Mouse (Mus musculus) hindbrain, embryonic 16.5 days (tissue): ENCODE results near the gene Nrxn3. TPM values are rescaled to one million over a fixed set of nuclear protein-coding genes. Genes with fewer than 3 reads are reported as not detected.

Experiments
- ATAC-seq: fragments of 200-750 bp; cut with Nextera tagmentation; 2 replicates; pipeline ENCODE4 v1.8.0; 2017; ENCODE audit warnings: moderate TSS enrichment, moderate library complexity
- H3K27ac ChIP-seq: fragments of 300-500 bp; sonication (generic); 2 replicates; pipeline ENCODE4 v1.5.1; 2014; ENCODE audit warnings: low read depth, mild to moderate bottlenecking, control low read depth, low read length, moderate library complexity
- H3K27me3 ChIP-seq: fragments of 300-500 bp; sonication (generic); replicated peaks from 2 replicates; pipeline ENCODE4 v1.6.1; 2014; ENCODE audit warnings: low read length; ENCODE audit not compliant: control insufficient read depth, insufficient read depth
- H3K36me3 ChIP-seq: fragments of 300-500 bp; sonication (generic); 2 replicates; pipeline ENCODE4 v1.6.1; 2014; ENCODE audit warnings: mild to moderate bottlenecking, low read length, moderate library complexity, mixed read lengths; ENCODE audit not compliant: control insufficient read depth, insufficient read depth
- H3K4me1 ChIP-seq: fragments of 300-500 bp; sonication (generic); 2 replicates; pipeline ENCODE4 v1.6.1; 2014; ENCODE audit warnings: low read depth, low read length; ENCODE audit not compliant: control insufficient read depth, insufficient read depth
- H3K4me2 ChIP-seq: fragments of 300-500 bp; sonication (generic); 2 replicates; pipeline ENCODE4 v1.6.1; 2014; ENCODE audit warnings: mild to moderate bottlenecking, low read length, control low read depth, moderate library complexity
- H3K4me3 ChIP-seq: fragments of 300-500 bp; sonication (generic); 2 replicates; pipeline ENCODE4 v1.5.1; 2014; ENCODE audit warnings: mild to moderate bottlenecking, low read length, control low read depth, moderate library complexity
- H3K9ac ChIP-seq: fragments of 300-500 bp; sonication (generic); 2 replicates; pipeline ENCODE4 v1.6.1; 2014; ENCODE audit warnings: low read depth, mild to moderate bottlenecking, control low read depth, low read length, moderate library complexity
- H3K9me3 ChIP-seq: fragments of 300-500 bp; sonication (generic); 2 replicates; pipeline ENCODE4 v1.6.1; 2014; ENCODE audit warnings: mild to moderate bottlenecking, low read length, moderate library complexity; ENCODE audit not compliant: control insufficient read depth
- WGBS: fragments of 180-500 bp; shearing (Covaris S2); extraction: QIAGEN DNeasy Blood & Tissue Kit; methylation state at CpG from one replicate; pipeline ENCODE4 v1.1.7; 2014; 5-methylcytosine and 5-hydroxymethylcytosine counted together
- polyA plus RNA-seq: library from polyadenylated mRNA; unstranded; fragments of >200 nt; fragmentation: Nextera tagmentation; extraction: Ambion mirVana; gene quantifications from 2 replicates; pipeline ENCODE4 v1.2.1, GENCODE M21; 2015

Nrxn3 gene
- polyA plus RNA-seq, 1 experiment from 2014 or later: 99.6 TPM

- H3K4me1 ChIP-seq: no peaks in the 10 kb centered on the region
- H3K27me3 ChIP-seq: no peaks in the 10 kb centered on the region
- H3K27ac ChIP-seq: no peak overlapping the region
- 88% methylated on average over 8 of the region's 8 CpGs for WGBS
- ATAC-seq: no peak
- no peak overlapping the region for H3K9ac ChIP-seq
- H3K9me3 ChIP-seq: no peaks in the 10 kb centered on the region
- no peaks in the 10 kb centered on the region for H3K36me3 ChIP-seq
- H3K4me3 ChIP-seq: no peak overlapping the region
- no peak overlapping the region for H3K4me2 ChIP-seq
These were observed 371.3 kb downstream of the Nrxn3 start for GRCm38 (mm10) chr12:89093806-89094479.

DNA sequence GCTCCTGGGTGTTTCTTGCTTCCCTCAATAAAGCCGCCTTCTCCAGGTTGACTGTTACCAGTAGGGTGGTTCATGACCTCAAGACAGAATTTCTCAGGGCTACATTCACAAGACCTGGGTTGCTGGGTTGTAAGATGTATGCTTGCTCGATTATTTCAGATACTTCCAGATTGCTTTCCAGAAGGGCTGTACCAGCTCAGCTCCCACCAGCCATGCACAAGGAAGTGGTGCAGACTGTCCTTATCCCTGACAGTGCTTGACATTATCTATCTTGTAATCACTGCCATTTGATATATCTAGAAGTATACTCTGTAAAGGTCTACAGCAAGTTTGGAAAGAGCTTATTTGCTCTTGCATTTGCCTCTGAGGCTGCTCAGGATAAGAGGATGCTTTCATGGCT, 374.9 kb downstream of the Nrxn3 start:
- WGBS: 89% methylated on average over 2 of the region's 2 CpGs

DNA sequence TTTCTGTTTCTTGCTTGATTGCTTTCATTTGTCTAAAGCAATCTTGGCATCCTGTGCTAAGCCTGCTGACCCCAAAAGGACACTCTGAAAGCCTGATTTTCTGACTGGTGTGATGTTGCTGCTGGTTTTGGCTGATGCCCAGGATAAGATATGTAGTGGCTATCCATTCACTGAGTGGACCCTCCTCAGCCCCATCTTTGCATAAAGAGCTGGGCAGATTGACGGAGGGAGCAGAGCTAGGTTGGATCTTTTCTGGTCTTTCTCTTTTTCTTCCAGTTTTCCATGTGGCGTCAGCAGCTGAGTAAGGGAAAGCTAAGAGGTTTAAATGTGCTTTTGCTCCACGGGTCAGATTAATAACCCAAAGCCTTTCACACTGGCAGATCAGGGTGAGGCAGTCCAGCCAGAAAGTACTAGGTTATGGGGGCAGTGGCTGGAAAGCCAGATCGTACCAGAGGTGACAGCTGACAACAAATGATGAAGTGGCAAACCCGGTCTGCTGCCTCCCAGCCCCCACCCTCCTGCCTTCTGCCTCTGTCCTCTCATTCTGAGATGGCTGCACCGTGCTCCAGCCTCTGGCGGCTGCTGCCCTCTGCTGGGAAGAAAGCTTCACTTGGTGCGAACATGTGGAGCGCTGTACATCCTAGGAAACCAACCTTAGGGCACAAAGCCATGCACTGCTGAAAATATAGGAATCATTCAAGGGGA, 383.5 kb downstream of the Nrxn3 start:
- Histone ChIP-seq H3K4me2 (peak overlapping the region; percentile 51), H3K9ac (peak overlapping the region; percentile 59; the same call in 1 of the 2 replicates), H3K27me3 (no peaks in the 10 kb centered on the region), H3K4me3 (peak overlapping the region; percentile 24; the same call in 1 of the 2 replicates), H3K27ac (peak overlapping the region; percentile 66), H3K36me3 (no peaks in the 10 kb centered on the region), H3K4me1 (peaks cover 12% of the 10 kb centered on the region), H3K9me3 (no peaks in the 10 kb centered on the region)
- ATAC-seq: peak; percentile 95
- WGBS: 10% methylated on average over 9 of the region's 9 CpGs

More for the DNA sequence above, 374.9 kb downstream of the Nrxn3 start:
- Histone ChIP-seq H3K9me3 (no peaks in the 10 kb centered on the region), H3K27me3 (no peaks in the 10 kb centered on the region), H3K36me3 (no peaks in the 10 kb centered on the region), H3K27ac (no peak overlapping the region), H3K9ac (no peak overlapping the region), H3K4me1 (no peaks in the 10 kb centered on the region), H3K4me2 (no peak overlapping the region), H3K4me3 (no peak overlapping the region)
- ATAC-seq: no peak

- WGBS: 66% methylated on average over 6 of the region's 6 CpGs
- no peaks in the 10 kb centered on the region for H3K36me3 ChIP-seq
- H3K9ac ChIP-seq: no peak overlapping the region
- peak; percentile 18; the same call in 1 of the 2 replicates for ATAC-seq
- no peak overlapping the region for H3K4me3 ChIP-seq
- H3K9me3 ChIP-seq: no peaks in the 10 kb centered on the region
- H3K4me1 ChIP-seq: peaks cover 12% of the 10 kb centered on the region
- no peak overlapping the region for H3K4me2 ChIP-seq
- no peaks in the 10 kb centered on the region for H3K27me3 ChIP-seq
- H3K27ac ChIP-seq: no peak overlapping the region
These were observed 384.4 kb downstream of the Nrxn3 start for GRCm38 (mm10) chr12:89106881-89107584.

DNA sequence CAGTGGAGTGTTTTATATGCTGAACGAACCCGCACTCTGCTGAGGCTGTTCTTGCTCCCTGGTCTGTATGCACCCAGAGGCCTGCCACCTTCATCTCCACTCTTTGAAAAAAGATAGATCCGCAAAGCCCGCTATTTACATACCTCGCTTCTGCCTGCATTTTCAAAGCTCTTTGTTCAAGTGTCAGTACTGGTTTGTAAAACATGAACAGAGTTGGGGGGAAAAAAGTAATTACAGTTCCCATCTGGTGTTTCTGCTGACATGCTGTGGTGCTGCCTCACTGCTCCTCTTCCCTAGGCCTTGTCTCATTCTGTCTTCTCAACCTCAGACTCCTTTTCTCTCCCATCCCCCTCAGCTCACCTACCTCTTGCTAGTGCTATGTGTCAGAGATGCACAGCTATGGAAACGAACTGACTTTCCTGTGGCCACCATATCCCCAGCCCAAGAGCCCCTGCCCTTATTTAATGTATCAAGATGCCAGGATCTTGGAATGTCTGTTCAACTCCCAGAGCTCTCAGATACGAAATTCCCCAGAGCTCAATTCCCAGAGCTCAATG, 387.2 kb downstream of the Nrxn3 start:
- Histone ChIP-seq H3K27me3 (no peaks in the 10 kb centered on the region), H3K4me3 (no peak overlapping the region)
- WGBS: 63% methylated on average over 7 of the region's 7 CpGs

GRCm38 (mm10) chr12:89128602-89129001, 405.9 kb downstream of the Nrxn3 start:
- Histone ChIP-seq H3K27me3 (no peaks in the 10 kb centered on the region), H3K27ac (no peak overlapping the region), H3K9ac (no peak overlapping the region), H3K9me3 (no peaks in the 10 kb centered on the region), H3K36me3 (no peaks in the 10 kb centered on the region), H3K4me3 (no peak overlapping the region), H3K4me2 (no peak overlapping the region), H3K4me1 (no peaks in the 10 kb centered on the region; the same call in 1 of the 2 replicates)
- WGBS: 47% methylated on average over 4 of the region's 4 CpGs
- ATAC-seq: peak; percentile 60

More for the DNA sequence above, 387.2 kb downstream of the Nrxn3 start:
- Histone ChIP-seq H3K36me3 (no peaks in the 10 kb centered on the region), H3K27ac (no peak overlapping the region), H3K9ac (no peak overlapping the region), H3K4me1 (peaks cover 12% of the 10 kb centered on the region), H3K4me2 (no peak overlapping the region), H3K9me3 (no peaks in the 10 kb centered on the region)
- ATAC-seq: peak; percentile 38; the same call in 1 of the 2 replicates

DNA sequence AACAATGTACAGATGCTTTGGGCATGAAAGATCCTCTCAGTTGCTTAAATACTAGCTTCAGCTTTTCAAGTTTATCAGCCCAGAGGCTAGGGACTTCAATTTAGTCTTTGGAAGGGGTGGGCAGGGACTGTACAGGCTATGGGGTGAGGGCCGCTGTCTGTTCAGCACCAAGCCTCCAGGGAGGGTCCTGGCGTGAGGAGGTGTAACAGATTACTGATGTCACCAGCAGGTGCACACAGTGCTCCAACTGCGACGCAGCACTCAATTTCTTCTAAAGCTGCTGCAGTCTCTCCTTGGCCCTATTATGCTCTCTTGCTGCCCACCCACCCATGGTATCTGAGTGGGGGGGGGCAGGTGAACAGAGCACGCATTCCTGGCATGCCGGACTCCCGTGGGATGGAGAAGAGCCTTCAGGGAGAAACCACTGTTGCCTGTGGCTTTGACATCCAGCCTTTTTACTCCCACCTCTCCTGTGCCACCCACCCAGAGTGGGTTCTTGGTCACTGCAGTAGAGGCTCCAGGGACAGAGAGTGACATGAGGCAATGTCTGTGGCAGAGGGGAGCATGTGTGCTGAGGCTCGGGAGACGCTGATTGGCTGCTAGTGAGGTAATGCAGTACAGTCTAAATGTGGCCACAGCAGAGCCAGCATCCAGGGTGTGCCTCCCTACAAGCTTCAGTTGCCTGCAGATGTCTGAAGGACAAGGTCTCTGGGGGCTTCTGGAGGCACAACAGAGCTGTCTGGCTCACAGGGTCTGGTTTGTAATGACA, 406.6 kb downstream of the Nrxn3 start:
- H3K36me3 ChIP-seq: no peaks in the 10 kb centered on the region
- ATAC-seq: peak; percentile 86
- no peaks in the 10 kb centered on the region for H3K9me3 ChIP-seq
- WGBS: 52% methylated on average over 9 of the region's 9 CpGs
- H3K27me3 ChIP-seq: no peaks in the 10 kb centered on the region
- no peak overlapping the region for H3K4me2 ChIP-seq
- no peak overlapping the region for H3K4me3 ChIP-seq
- no peaks in the 10 kb centered on the region; the same call in 1 of the 2 replicates for H3K4me1 ChIP-seq
- H3K27ac ChIP-seq: no peak overlapping the region
- no peak overlapping the region for H3K9ac ChIP-seq

- H3K36me3 ChIP-seq: no peaks in the 10 kb centered on the region
- H3K4me3 ChIP-seq: no peak overlapping the region
- no peak overlapping the region for H3K4me2 ChIP-seq
- H3K9me3 ChIP-seq: no peaks in the 10 kb centered on the region
- no peak overlapping the region for H3K9ac ChIP-seq
- H3K4me1 ChIP-seq: no peaks in the 10 kb centered on the region; the same call in 1 of the 2 replicates
- no peaks in the 10 kb centered on the region for H3K27me3 ChIP-seq
- WGBS: 73% methylated on average over 2 of the region's 2 CpGs
- H3K27ac ChIP-seq: no peak overlapping the region
- no peak for ATAC-seq
These were observed 411.7 kb downstream of the Nrxn3 start for GRCm38 (mm10) chr12:89134333-89134732.
